Mouse (Mus musculus) Patski (cell line): ENCODE data around the gene Ptger1. TPM values are rescaled to one million over a fixed set of nuclear protein-coding genes. Genes with fewer than 3 reads are reported as not detected.

Source experiments
- ATAC-seq: fragments of 100-300 bp; one replicate; pipeline ENCODE4 v1.8.0; 2021
- CTCF ChIA-PET: fragments of 350-600 bp; sonication (Branson Sonifier 250); formaldehyde crosslinking; loops from one replicate; lab custom pipeline; 2022; ENCODE audit warnings: inconsistent platforms; lab: Charles Lee
- POLR2A ChIA-PET: fragments of 350-600 bp; sonication (Branson Sonifier 250); formaldehyde crosslinking; loops from one replicate; lab custom pipeline; 2022; ENCODE audit warnings: antibody characterized with exemption, inconsistent platforms; lab: Charles Lee
- DNase-seq: peaks from one replicate; pipeline ENCODE4 v3.0.0-alpha.2; 2011; ENCODE audit warnings: low read depth, low spot score
- H3K27me3 ChIP-seq: fragments of 371-371 bp; one replicate; pipeline ENCODE4 v1.5.1; 2021
- CTCF ChIP-seq: fragments of 100-300 bp; IDR thresholded peaks from one replicate; pipeline ENCODE4 v1.5.1; 2021
- in situ Hi-C: fragments of 300-500 bp; cut with MboI; formaldehyde crosslinking; loops from 3 replicates; pipeline ENCODE4 v1.11.1; 2018; ENCODE audit warnings: low pct_unique_long_range_greater_than_20kb, mixed read lengths
- polyA plus RNA-seq: library from polyadenylated mRNA; unstranded; gene quantifications from one replicate; pipeline ENCODE4 v1.2.3, GENCODE M21; 2021

The Ptger1 gene
- polyA plus RNA-seq, 1 experiment from 2014 or later, result 3.1 TPM

DNA sequence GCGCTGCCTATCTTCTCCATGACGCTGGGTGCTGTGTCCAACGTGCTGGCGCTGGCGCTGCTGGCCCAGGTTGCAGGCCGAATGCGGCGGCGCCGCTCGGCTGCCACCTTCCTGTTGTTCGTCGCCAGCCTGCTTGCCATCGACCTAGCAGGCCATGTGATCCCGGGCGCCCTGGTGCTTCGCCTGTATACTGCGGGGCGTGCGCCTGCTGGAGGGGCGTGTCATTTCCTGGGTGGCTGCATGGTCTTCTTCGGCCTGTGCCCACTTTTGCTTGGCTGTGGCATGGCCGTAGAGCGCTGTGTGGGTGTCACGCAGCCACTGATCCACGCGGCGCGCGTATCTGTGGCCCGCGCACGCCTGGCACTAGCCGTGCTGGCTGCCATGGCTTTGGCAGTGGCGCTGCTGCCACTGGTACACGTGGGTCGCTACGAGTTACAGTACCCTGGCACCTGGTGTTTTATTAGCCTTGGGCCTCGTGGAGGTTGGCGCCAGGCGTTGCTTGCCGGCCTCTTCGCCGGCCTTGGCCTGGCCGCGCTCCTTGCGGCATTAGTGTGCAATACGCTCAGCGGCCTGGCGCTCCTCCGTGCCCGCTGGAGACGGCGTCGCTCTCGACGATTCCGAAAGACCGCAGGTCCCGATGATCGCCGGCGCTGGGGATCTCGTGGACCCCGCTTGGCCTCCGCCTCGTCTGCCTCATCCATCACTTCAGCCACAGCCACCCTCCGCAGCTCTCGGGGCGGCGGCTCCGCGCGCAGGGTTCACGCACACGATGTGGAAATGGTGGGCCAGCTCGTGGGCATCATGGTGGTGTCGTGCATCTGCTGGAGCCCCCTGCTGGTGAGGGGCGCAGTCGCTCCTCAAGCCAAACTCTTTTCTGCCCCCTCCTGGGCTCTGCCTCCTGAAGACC is 1.8 kb downstream of the Ptger1 start:
- H3K27me3 ChIP-seq, result no peaks in the 10 kb centered on the region
- CTCF ChIA-PET, result no interaction called here
- no peak for ATAC-seq
- DNase-seq, result no peak
- in situ Hi-C loops, result no loop called here
- POLR2A ChIA-PET, result no interaction called here
- no peak for TF ChIP-seq CTCF

DNA sequence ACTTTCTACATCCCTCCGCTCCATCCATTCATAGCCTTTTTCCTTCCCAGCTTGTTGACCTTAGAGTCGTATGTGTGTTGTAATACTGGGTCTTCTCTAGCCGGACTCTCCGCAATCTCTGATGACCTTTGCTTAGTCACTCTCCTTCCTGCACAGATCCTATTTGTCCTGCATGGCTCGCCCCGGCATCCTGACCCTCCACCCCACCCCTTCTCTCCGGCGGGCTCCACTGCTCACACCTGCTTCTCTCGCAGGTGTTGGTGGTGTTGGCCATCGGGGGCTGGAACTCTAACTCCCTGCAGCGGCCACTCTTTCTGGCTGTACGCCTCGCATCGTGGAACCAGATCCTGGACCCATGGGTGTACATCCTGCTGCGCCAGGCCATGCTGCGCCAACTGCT is 2.5 kb downstream of the Ptger1 start:
- no peak for TF ChIP-seq CTCF
- in situ Hi-C loops, result no loop called here
- ATAC-seq (no peak), DNase-seq (no peak)
- H3K27me3 ChIP-seq, result no peaks in the 10 kb centered on the region
- ChIA-PET CTCF (no interaction called here), POLR2A (no interaction called here)

DNA sequence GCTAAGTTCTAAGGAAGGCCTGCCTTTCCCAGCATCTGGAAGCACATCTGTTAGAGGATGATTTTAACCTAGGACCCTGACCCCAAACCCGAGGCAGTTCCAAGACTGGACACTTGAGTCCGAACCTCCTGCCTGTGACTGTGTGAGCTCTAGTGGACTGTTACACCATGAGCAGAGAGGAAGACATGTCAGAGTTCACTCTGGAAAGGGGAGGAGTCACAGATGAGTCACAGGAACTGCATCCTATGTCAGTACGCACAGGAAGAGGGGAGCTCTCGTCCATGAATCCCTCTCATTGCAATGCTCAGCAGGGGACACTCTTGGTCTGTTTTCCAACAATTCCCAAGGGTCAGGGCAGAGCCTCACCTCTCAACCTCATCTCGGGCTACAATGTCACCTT is 6.5 kb downstream of the Ptger1 start:
- no peak for TF ChIP-seq CTCF
- H3K27me3 ChIP-seq, result no peaks in the 10 kb centered on the region
- ATAC-seq (no peak), DNase-seq (no peak)
- POLR2A ChIA-PET, result interaction anchor here (1.6 kb wide), 1 partner anchor 25 kb away, joined by 5 read pairs; no protein-coding TSS in a partner anchor
- in situ Hi-C loops, result no loop called here
- CTCF ChIA-PET, result no interaction called here

- TF ChIP-seq CTCF, result no peak
- ATAC-seq, result no peak
- no peaks in the 10 kb centered on the region for H3K27me3 ChIP-seq
- DNase-seq, result no peak
- in situ Hi-C loops, result no loop called here
- CTCF ChIA-PET, result interaction anchor here (1.2 to 1.3 kb wide), 2 partner anchors 12 to 22 kb away, joined by 3 to 5 read pairs; no protein-coding TSS in a partner anchor
- POLR2A ChIA-PET, result interaction anchor here (1.6 kb wide), 1 partner anchor 23 kb away, joined by 5 read pairs; no protein-coding TSS in a partner anchor
Observed at GRCm38 (mm10) chr8:83674497-83674896, 8.0 kb downstream of the Ptger1 start.

GRCm38 (mm10) chr8:83679866-83680265 is 13.4 kb downstream of the Ptger1 start:
- no peaks in the 10 kb centered on the region for H3K27me3 ChIP-seq
- CTCF ChIA-PET, result interaction anchor here (1.0 to 1.6 kb wide), 2 partner anchors 10 to 18 kb away, joined by 3 read pairs; no protein-coding TSS in a partner anchor
- TF ChIP-seq CTCF, result no peak
- ATAC-seq (no peak), DNase-seq (no peak)
- POLR2A ChIA-PET, result no interaction called here
- in situ Hi-C loops, result no loop called here

DNA sequence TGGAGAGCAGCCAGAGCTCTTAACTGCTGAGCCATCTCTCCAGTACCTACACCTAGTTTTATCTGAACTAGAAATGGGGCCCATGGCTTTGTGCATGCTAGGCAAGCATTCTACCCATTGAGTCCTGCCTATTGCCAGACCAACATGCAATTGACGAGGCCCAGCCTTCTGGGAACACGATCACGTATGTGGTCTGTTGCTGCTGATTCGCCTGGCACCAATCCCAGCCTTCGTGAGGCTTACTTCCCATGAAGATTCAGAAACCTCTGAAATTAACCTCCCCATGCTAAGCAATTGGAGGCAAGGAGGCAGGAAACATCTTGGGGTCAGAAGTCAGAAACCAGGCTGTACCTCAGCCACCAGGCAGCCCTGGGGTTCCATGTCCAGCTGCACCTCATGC is 14.1 kb downstream of the Ptger1 start:
- ATAC-seq, result no peak

GRCm38 (mm10) chr8:83681099-83681498 is 14.6 kb downstream of the Ptger1 start:
- ATAC-seq (no peak), DNase-seq (no peak)
- H3K27me3 ChIP-seq, result no peaks in the 10 kb centered on the region
- no peak for TF ChIP-seq CTCF
- in situ Hi-C loops, result no loop called here
- POLR2A ChIA-PET, result no interaction called here
- CTCF ChIA-PET, result interaction anchor here (1.1 to 1.4 kb wide), 2 partner anchors 10 to 19 kb away, joined by 3 to 4 read pairs; no protein-coding TSS in a partner anchor

More for the DNA sequence above, 14.1 kb downstream of the Ptger1 start:
- in situ Hi-C loops, result no loop called here
- H3K27me3 ChIP-seq, result no peaks in the 10 kb centered on the region
- no peak for TF ChIP-seq CTCF
- ChIA-PET CTCF (interaction anchor here (1.0 to 1.1 kb wide), 2 partner anchors 10 to 19 kb away, joined by 3 to 4 read pairs; no protein-coding TSS in a partner anchor), POLR2A (no interaction called here)
- no peak for DNase-seq

GRCm38 (mm10) chr8:83684517-83684916 is 18.0 kb downstream of the Ptger1 start:
- in situ Hi-C loops, result no loop called here
- TF ChIP-seq CTCF, result no peak
- ATAC-seq (no peak), DNase-seq (no peak)
- H3K27me3 ChIP-seq, result no peaks in the 10 kb centered on the region
- ChIA-PET CTCF (interaction anchor here (1.2 kb wide), 1 partner anchor 10 kb away, joined by 4 read pairs; no protein-coding TSS in a partner anchor), POLR2A (interaction anchor here (1.3 kb wide), 1 partner anchor 10 kb away, joined by 3 read pairs; no protein-coding TSS in a partner anchor)

DNA sequence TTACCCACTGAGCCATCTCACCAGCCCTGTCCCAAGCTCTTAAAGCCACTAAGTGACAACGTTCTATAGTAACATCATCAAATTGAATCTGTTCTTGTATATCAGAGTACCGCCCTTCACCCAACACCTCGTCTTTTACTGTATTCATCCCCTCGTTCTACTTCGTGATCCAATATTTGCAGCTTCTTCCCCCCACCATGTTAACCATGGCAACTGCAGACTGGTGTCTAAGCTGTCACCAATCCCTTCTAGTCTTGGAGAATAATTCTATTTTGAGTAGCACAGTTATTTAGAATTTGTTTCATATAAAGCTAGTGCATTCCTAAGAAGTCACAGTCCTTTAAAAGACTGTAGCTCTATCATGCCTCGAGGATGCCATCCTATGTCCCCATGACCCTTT is 22.8 kb downstream of the Ptger1 start:
- ATAC-seq (no peak), DNase-seq (no peak)
- no peaks in the 10 kb centered on the region for H3K27me3 ChIP-seq
- in situ Hi-C loops, result no loop called here
- TF ChIP-seq CTCF, result no peak
- ChIA-PET POLR2A (interaction anchor here (1.1 kb wide), 1 partner anchor 210 kb away, joined by 3 read pairs; no protein-coding TSS in a partner anchor), CTCF (interaction anchor here (1.1 kb wide), 2 partner anchors 10 to 28 kb away, joined by 3 to 4 read pairs; no protein-coding TSS in a partner anchor)

DNA sequence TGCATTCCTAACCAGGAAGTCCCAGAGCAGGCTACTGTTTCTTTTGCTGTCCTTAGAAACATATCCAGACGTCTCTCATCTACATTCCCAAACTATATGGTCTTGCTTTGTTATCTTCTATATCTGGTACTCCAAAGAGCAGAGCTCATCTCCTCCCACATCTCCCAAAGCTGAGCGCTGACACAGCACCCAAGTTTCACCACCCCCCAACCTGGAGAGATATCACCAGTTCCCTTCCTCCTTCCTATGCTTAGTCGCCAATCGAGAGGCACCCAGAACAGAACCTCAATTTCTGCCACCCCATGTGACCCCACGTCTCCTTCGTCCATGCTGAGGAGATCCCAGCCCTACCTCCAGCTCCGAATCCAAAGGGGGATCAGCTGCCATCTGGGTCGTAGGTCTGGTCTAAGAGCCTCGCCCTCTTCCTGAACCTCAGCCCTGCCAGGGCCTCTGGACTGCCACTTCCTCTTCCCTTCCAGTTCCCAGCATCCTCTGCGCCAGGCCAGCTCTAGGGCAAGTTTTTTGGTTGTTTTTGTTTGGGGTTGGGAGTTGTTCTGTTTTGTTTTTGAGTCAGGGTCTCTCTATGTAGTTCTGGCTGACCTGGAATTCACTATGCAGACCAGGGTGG is 27.2 kb downstream of the Ptger1 start:
- CTCF ChIA-PET, result interaction anchor here (1.0 to 1.5 kb wide), 2 partner anchors 9 to 86 kb away, joined by 3 to 4 read pairs; no protein-coding TSS in a partner anchor
- POLR2A ChIA-PET, result interaction anchor here (0.9 kb wide), 1 partner anchor 10 kb away, joined by 3 read pairs; no protein-coding TSS in a partner anchor
- ATAC-seq, result no peak
- in situ Hi-C loops, result no loop called here
- no peaks in the 10 kb centered on the region for H3K27me3 ChIP-seq
- TF ChIP-seq CTCF, result no peak
- no peak for DNase-seq
